Mouse (Mus musculus): ENCODE data around the gene Srcin1. TPM values are rescaled to one million over a fixed set of nuclear protein-coding genes. Genes with fewer than 3 reads are reported as not detected.
A peak's percentile ranks its signal among the peaks of the same experiment; 100 is the strongest.

The Srcin1 gene
- polyA plus RNA-seq, 1 experiment from 2014 or later = 9.2 TPM

GRCm38 (mm10) chr11:97479824-97480223 is 96.2 kb downstream of the Srcin1 start:
- H3K36me3 ChIP-seq (ENCODE audit: control insufficient read depth, insufficient read depth, low read length) = peaks cover 11% of the 10 kb centered on the region; the same call in 1 of the 2 replicates

GRCm38 (mm10) chr11:97479085-97479484 is 96.9 kb downstream of the Srcin1 start:
- WGBS = 93% methylated on average over 10 of the region's 10 CpGs
- Histone ChIP-seq H3K4me1 (ENCODE audit: control insufficient read depth, insufficient read depth, low read length) (no peaks in the 10 kb centered on the region), H3K9me3 (replicated peaks; ENCODE audit: control insufficient read depth, low read length, poor library complexity, severe bottlenecking) (no peaks in the 10 kb centered on the region), H3K4me3 (ENCODE audit: low read depth, low read length) (no peak overlapping the region), H3K27ac (ENCODE audit: low read length) (no peak overlapping the region), H3K4me2 (ENCODE audit: low read length) (no peak overlapping the region), H3K9ac (ENCODE audit: low read depth, low read length) (no peak overlapping the region), H3K27me3 (ENCODE audit: control insufficient read depth, insufficient read depth, low read depth, low read length) (no peaks in the 10 kb centered on the region), H3K36me3 (ENCODE audit: control insufficient read depth, insufficient read depth, low read length) (peaks cover 12% of the 10 kb centered on the region; the same call in 1 of the 2 replicates)
- ATAC-seq = no peak

More at GRCm38 (mm10) chr11:97479824-97480223, 96.2 kb downstream of the Srcin1 start:
- 74% methylated on average over 8 of the region's 8 CpGs for WGBS
- ATAC-seq = no peak
- H3K27ac ChIP-seq (ENCODE audit: low read length) = no peak overlapping the region
- H3K9ac ChIP-seq (ENCODE audit: low read depth, low read length) = no peak overlapping the region
- H3K27me3 ChIP-seq (ENCODE audit: control insufficient read depth, insufficient read depth, low read depth, low read length) = no peaks in the 10 kb centered on the region
- no peak overlapping the region for H3K4me3 ChIP-seq (ENCODE audit: low read depth, low read length)
- H3K4me2 ChIP-seq (ENCODE audit: low read length) = no peak overlapping the region
- H3K4me1 ChIP-seq (ENCODE audit: control insufficient read depth, insufficient read depth, low read length) = no peaks in the 10 kb centered on the region
- H3K9me3 ChIP-seq (replicated peaks; ENCODE audit: control insufficient read depth, low read length, poor library complexity, severe bottlenecking) = no peaks in the 10 kb centered on the region

GRCm38 (mm10) chr11:97478345-97478744 is 97.6 kb downstream of the Srcin1 start:
- Histone ChIP-seq H3K27ac (ENCODE audit: low read length) (no peak overlapping the region), H3K4me1 (ENCODE audit: control insufficient read depth, insufficient read depth, low read length) (no peaks in the 10 kb centered on the region), H3K9ac (ENCODE audit: low read depth, low read length) (no peak overlapping the region), H3K4me2 (ENCODE audit: low read length) (no peak overlapping the region), H3K9me3 (replicated peaks; ENCODE audit: control insufficient read depth, low read length, poor library complexity, severe bottlenecking) (no peaks in the 10 kb centered on the region), H3K4me3 (ENCODE audit: low read depth, low read length) (no peak overlapping the region), H3K36me3 (ENCODE audit: control insufficient read depth, insufficient read depth, low read length) (peaks cover 15% of the 10 kb centered on the region; the same call in 1 of the 2 replicates), H3K27me3 (ENCODE audit: control insufficient read depth, insufficient read depth, low read depth, low read length) (no peaks in the 10 kb centered on the region)
- ATAC-seq = no peak
- 87% methylated on average over 6 of the region's 6 CpGs for WGBS

GRCm38 (mm10) chr11:97477431-97477830 is 98.6 kb downstream of the Srcin1 start:
- H3K4me1 ChIP-seq (ENCODE audit: control insufficient read depth, insufficient read depth, low read length) = no peaks in the 10 kb centered on the region
- H3K9me3 ChIP-seq (replicated peaks; ENCODE audit: control insufficient read depth, low read length, poor library complexity, severe bottlenecking) = no peaks in the 10 kb centered on the region
- H3K4me2 ChIP-seq (ENCODE audit: low read length) = no peak overlapping the region
- 69% methylated on average over 7 of the region's 7 CpGs for WGBS
- no peak for ATAC-seq
- H3K27ac ChIP-seq (ENCODE audit: low read length) = no peak overlapping the region
- no peak overlapping the region for H3K4me3 ChIP-seq (ENCODE audit: low read depth, low read length)
- H3K9ac ChIP-seq (ENCODE audit: low read depth, low read length) = no peak overlapping the region
- no peaks in the 10 kb centered on the region for H3K27me3 ChIP-seq (ENCODE audit: control insufficient read depth, insufficient read depth, low read depth, low read length)
- peaks cover 18% of the 10 kb centered on the region; the same call in 1 of the 2 replicates for H3K36me3 ChIP-seq (ENCODE audit: control insufficient read depth, insufficient read depth, low read length)

DNA sequence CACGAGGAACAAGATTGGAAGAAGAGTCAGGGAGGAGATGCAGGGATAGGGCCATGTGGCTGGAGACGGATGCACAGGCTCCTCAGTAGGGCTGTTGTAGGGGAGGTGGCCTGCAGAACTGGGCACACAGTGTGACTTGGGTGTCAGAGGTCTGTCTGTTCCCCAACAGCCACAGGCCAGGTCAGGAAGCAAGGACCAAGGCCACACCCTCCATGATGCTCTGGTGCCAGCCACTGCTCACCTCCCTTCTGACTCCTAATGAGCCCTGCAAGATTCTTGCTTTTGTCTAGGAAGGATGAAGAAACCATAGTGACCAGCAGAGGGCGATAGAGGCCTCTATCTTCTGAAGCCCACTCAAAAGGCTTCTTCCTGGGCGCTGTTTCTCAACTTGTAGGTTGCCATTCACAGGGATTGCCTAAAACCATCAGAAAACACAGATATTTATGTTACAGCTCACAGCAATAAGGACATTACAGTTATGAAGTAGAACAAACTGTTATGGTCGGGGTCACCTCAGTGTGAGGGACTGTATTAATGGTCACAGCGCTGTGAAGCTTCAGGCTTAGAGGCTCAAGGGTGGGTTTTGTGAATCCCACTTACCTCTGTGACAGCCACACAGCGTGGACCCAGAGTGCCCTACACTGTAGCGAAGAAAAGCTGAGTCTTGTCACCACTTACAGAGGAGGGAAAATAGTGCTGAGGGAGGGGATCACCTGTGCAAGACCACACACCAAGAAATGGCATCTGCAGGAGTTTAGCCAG is 99.5 kb downstream of the Srcin1 start:
- ATAC-seq = peak; percentile 77
- Histone ChIP-seq H3K9ac (ENCODE audit: low read depth, low read length) (no peak overlapping the region), H3K36me3 (ENCODE audit: control insufficient read depth, insufficient read depth, low read length) (peaks cover 20% of the 10 kb centered on the region), H3K27ac (ENCODE audit: low read length) (no peak overlapping the region), H3K4me2 (ENCODE audit: low read length) (no peak overlapping the region), H3K4me3 (ENCODE audit: low read depth, low read length) (no peak overlapping the region), H3K9me3 (replicated peaks; ENCODE audit: control insufficient read depth, low read length, poor library complexity, severe bottlenecking) (no peaks in the 10 kb centered on the region), H3K4me1 (ENCODE audit: control insufficient read depth, insufficient read depth, low read length) (no peaks in the 10 kb centered on the region), H3K27me3 (ENCODE audit: control insufficient read depth, insufficient read depth, low read depth, low read length) (no peaks in the 10 kb centered on the region)
- WGBS = 62% methylated on average over 8 of the region's 8 CpGs

GRCm38 (mm10) chr11:97471276-97471675 is 104.7 kb downstream of the Srcin1 start:
- 85% methylated on average over 6 of the region's 6 CpGs for WGBS
- Histone ChIP-seq H3K36me3 (ENCODE audit: control insufficient read depth, insufficient read depth, low read length) (peaks cover 18% of the 10 kb centered on the region), H3K9ac (ENCODE audit: low read depth, low read length) (no peak overlapping the region), H3K4me3 (ENCODE audit: low read depth, low read length) (no peak overlapping the region), H3K4me1 (ENCODE audit: control insufficient read depth, insufficient read depth, low read length) (no peaks in the 10 kb centered on the region), H3K27ac (ENCODE audit: low read length) (no peak overlapping the region), H3K27me3 (ENCODE audit: control insufficient read depth, insufficient read depth, low read depth, low read length) (no peaks in the 10 kb centered on the region), H3K9me3 (replicated peaks; ENCODE audit: control insufficient read depth, low read length, poor library complexity, severe bottlenecking) (no peaks in the 10 kb centered on the region), H3K4me2 (ENCODE audit: low read length) (no peak overlapping the region)
- no peak for ATAC-seq

DNA sequence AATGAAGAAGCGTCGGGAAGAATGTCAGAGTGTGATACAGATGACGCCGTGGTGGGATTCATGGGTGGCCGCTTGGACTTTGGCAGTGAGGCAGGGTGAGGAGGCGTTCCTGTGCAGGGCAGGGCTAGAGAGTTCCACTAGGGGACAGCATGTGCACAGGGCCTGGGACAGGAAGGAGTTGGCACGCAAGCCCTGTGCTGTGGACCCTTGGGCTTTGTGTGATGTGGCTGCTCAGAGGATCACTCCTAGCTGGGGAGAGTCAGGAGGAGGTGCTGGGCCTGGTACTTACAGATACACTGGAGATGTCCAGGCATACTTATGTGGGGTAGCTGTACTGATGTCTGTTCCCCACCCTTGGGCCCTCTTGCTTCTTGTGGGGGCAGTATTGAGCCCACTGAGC is 106.2 kb downstream of the Srcin1 start:
- no peaks in the 10 kb centered on the region for H3K27me3 ChIP-seq (ENCODE audit: control insufficient read depth, insufficient read depth, low read depth, low read length)
- WGBS = 89% methylated on average over 7 of the region's 7 CpGs
- no peak overlapping the region for H3K4me3 ChIP-seq (ENCODE audit: low read depth, low read length)
- H3K4me1 ChIP-seq (ENCODE audit: control insufficient read depth, insufficient read depth, low read length) = no peaks in the 10 kb centered on the region
- H3K36me3 ChIP-seq (ENCODE audit: control insufficient read depth, insufficient read depth, low read length) = peaks cover 18% of the 10 kb centered on the region
- H3K4me2 ChIP-seq (ENCODE audit: low read length) = no peak overlapping the region
- ATAC-seq = 0 out of 2 replicates have a peak, but pooled peaks have one; percentile 57
- H3K27ac ChIP-seq (ENCODE audit: low read length) = no peak overlapping the region
- no peaks in the 10 kb centered on the region for H3K9me3 ChIP-seq (replicated peaks; ENCODE audit: control insufficient read depth, low read length, poor library complexity, severe bottlenecking)
- no peak overlapping the region for H3K9ac ChIP-seq (ENCODE audit: low read depth, low read length)

DNA sequence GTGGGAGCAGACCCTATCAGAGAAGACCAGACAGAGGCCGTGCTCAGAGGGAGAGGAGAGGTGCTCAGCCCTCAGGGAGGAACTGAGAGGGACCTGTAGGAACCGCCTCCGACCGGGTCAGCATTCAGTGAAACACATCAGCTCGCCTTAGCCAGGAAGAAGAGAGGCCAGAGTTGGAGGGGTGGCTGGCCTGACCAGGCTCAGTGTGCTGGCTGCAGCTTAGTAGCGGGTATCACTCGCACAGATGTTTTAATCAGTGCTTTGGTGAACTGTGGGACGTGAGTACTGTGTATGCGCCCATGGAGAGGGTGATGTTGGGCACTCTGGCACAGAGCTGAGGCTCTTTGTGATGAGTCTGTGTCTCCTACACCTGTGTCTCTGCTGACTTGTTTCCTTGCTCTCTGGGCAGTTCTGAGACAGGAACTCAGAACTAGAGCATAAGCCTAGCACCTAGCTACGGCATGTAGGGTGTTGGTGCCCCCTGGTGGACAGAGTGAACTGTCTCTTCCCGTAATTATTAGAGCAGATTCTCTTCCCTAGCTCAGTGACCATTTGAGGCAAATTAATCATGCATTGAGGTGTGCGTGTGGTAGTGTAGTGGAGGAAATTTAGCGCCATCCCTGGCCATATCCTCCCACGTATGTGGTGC is 107.2 kb downstream of the Srcin1 start:
- H3K4me2 ChIP-seq (ENCODE audit: low read length) = no peak overlapping the region
- no peaks in the 10 kb centered on the region for H3K4me1 ChIP-seq (ENCODE audit: control insufficient read depth, insufficient read depth, low read length)
- ATAC-seq = peak; percentile 55; the same call in 1 of the 2 replicates
- no peaks in the 10 kb centered on the region for H3K9me3 ChIP-seq (replicated peaks; ENCODE audit: control insufficient read depth, low read length, poor library complexity, severe bottlenecking)
- no peak overlapping the region for H3K4me3 ChIP-seq (ENCODE audit: low read depth, low read length)
- no peak overlapping the region for H3K27ac ChIP-seq (ENCODE audit: low read length)
- H3K9ac ChIP-seq (ENCODE audit: low read depth, low read length) = no peak overlapping the region
- H3K27me3 ChIP-seq (ENCODE audit: control insufficient read depth, insufficient read depth, low read depth, low read length) = no peaks in the 10 kb centered on the region
- peaks cover 16% of the 10 kb centered on the region for H3K36me3 ChIP-seq (ENCODE audit: control insufficient read depth, insufficient read depth, low read length)
- 48% methylated on average over 14 of the region's 14 CpGs for WGBS

Data from midbrain, embryonic 16.5 days (tissue).